Mouse (Mus musculus) E14TG2a.4 (cell line): Measurements from ENCODE around the gene Cd163l1.

ENCODE experiments used
- CTCF ChIP-seq: conservative IDR thresholded peaks from 2 replicates; pipeline ENCODE4 v1.5.1; 2014; ENCODE audit warnings: low read length
- NANOG ChIP-seq: IDR thresholded peaks from 2 replicates; pipeline ENCODE4 v1.6.1; 2014; ENCODE audit warnings: borderline replicate concordance, low read length, mixed read lengths

GRCm38 (mm10) chr7:140217967-140218366 is at the start of gene Cd163l1:
- no peak for TF ChIP-seq CTCF
- no peak for TF ChIP-seq NANOG
